Mouse (Mus musculus) lung, embryonic 14.5 days (tissue): Measurements from ENCODE around the gene Lrfn3. TPM values are rescaled to one million over a fixed set of nuclear protein-coding genes. Genes with fewer than 3 reads are reported as not detected.

ENCODE experiments used
- ATAC-seq: fragments of 200-750 bp; cut with Nextera tagmentation; 2 replicates; pipeline ENCODE4 v1.8.0; 2017; ENCODE audit warnings: mild to moderate bottlenecking, moderate TSS enrichment, moderate library complexity; ENCODE audit not compliant: insufficient read depth
- DNase-seq: peaks from one replicate; pipeline ENCODE4 v3.0.0-alpha.2; 2015
- H3K27ac ChIP-seq: fragments of 300-500 bp; sonication (generic); 2 replicates; pipeline ENCODE4 v1.5.1; 2014; ENCODE audit warnings: low read depth, mild to moderate bottlenecking, moderate library complexity
- H3K27me3 ChIP-seq: fragments of 300-500 bp; sonication (generic); 2 replicates; pipeline ENCODE4 v1.6.1; 2014; ENCODE audit warnings: low read length, control low read depth; ENCODE audit not compliant: insufficient read depth
- H3K36me3 ChIP-seq: fragments of 300-500 bp; sonication (generic); 2 replicates; pipeline ENCODE4 v1.6.1; 2014; ENCODE audit warnings: control low read depth; ENCODE audit not compliant: insufficient read depth
- H3K4me1 ChIP-seq: fragments of 300-500 bp; sonication (generic); 2 replicates; pipeline ENCODE4 v1.6.1; 2014; ENCODE audit warnings: antibody characterized with exemption, control low read depth; ENCODE audit not compliant: insufficient read depth
- H3K4me2 ChIP-seq: fragments of 300-500 bp; sonication (generic); 2 replicates; pipeline ENCODE4 v1.6.1; 2014; ENCODE audit warnings: mild to moderate bottlenecking
- H3K4me3 ChIP-seq: fragments of 300-500 bp; sonication (generic); 2 replicates; pipeline ENCODE4 v1.5.1; 2014; ENCODE audit warnings: low read depth, low read length
- H3K9ac ChIP-seq: fragments of 300-500 bp; sonication (generic); 2 replicates; pipeline ENCODE4 v1.6.1; 2014
- H3K9me3 ChIP-seq: fragments of 300-500 bp; sonication (generic); 2 replicates; pipeline ENCODE4 v1.6.1; 2016; ENCODE audit warnings: low read depth, low read length, control low read depth
- CTCF ChIP-seq: IDR thresholded peaks from 2 replicates; pipeline ENCODE4 v1.5.1; 2016; ENCODE audit warnings: antibody characterized with exemption, low read depth
- WGBS: fragments of 180-500 bp; shearing (Covaris S2); extraction: QIAGEN DNeasy Blood & Tissue Kit; methylation state at CpG from one replicate; pipeline ENCODE4 v1.1.7; 2014; 5-methylcytosine and 5-hydroxymethylcytosine counted together
- polyA plus RNA-seq: library from polyadenylated mRNA; unstranded; fragments of >200 nt; fragmentation: Nextera tagmentation; extraction: Ambion mirVana; gene quantifications from 2 replicates; pipeline ENCODE4 v1.2.1, GENCODE M21; 2014

The Lrfn3 gene
- polyA plus RNA-seq, 1 experiment from 2014 or later, result 3.7 TPM

GRCm38 (mm10) chr7:30394379-30394778 is 31.8 kb upstream of the Lrfn3 start:
- no peaks in the 10 kb centered on the region for H3K4me1 ChIP-seq
- no peaks in the 10 kb centered on the region for H3K36me3 ChIP-seq
- ATAC-seq, result peak; percentile 78
- no peaks in the 10 kb centered on the region for H3K27me3 ChIP-seq
- H3K4me2 ChIP-seq, result no peak overlapping the region
- no peak overlapping the region for H3K4me3 ChIP-seq
- H3K27ac ChIP-seq, result no peak overlapping the region
- no peak for TF ChIP-seq CTCF
- 30% methylated on average over 11 of the region's 11 CpGs for WGBS
- no peaks in the 10 kb centered on the region for H3K9me3 ChIP-seq
- peak; percentile 65 for DNase-seq
- no peak overlapping the region for H3K9ac ChIP-seq

DNA sequence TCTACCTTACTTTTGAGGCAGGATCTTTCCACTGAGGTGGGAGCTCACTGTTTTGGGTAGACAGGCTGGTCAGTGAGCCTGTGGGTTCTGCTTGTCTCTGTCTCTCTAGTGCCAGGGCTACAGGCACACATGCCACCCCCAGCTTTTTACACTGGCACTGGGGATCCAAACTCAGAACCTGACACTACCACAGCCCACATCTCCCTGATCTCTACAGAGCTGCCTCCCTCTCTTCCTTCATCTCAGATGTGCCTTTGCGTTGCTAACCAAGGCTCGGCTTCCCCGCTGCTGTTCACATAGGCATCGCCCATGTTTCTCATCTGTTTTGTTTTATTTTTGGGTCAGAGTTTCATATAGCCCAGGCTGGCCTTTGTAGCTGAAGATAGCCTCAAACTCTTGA is 31.1 kb upstream of the Lrfn3 start:
- Histone ChIP-seq H3K4me3 (no peak overlapping the region), H3K27me3 (no peaks in the 10 kb centered on the region), H3K9ac (no peak overlapping the region), H3K4me2 (no peak overlapping the region), H3K4me1 (no peaks in the 10 kb centered on the region), H3K9me3 (no peaks in the 10 kb centered on the region), H3K27ac (peak overlapping the region; percentile 61), H3K36me3 (no peaks in the 10 kb centered on the region)
- DNase-seq, result no peak
- ATAC-seq, result no peak
- WGBS, result 88% methylated on average over 4 of the region's 4 CpGs
- TF ChIP-seq CTCF, result no peak

DNA sequence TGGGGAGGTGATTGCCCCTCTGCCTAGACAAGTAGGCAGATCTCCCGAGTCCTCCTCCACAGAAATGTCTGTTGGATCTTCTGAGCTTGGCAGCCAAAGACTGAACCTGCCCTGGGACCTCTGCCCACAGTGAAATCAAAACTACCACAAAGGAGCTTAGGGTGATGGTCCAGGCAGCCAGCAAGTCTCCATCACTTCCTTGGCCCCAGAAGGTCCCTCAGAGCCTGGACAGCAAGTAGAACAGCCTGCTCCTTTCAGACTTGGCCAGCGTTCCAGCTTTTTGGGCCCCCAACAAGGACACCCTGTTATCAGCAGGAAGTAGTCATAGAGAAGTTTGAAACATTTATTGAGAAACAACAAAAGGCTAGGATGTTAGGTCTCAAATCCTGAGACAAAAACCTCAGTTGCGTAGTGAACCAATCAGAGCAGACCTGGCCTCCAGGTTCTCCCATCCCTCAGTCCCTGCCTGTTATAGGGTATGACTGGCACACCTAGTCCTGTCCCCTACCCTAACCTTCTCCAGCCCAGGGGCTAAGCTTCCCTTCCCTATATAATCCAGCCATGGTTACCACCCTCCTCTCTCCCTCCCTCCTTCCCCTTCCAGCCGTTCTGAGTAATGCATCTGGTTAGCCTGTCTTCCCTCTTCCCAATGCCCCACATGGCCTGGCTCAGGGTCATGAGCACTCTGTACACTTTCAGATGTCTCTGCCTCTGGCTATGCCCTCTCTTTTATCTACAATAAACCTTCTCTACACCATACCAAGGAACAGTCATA is 30.4 kb upstream of the Lrfn3 start:
- H3K4me3 ChIP-seq, result no peak overlapping the region
- no peak overlapping the region for H3K4me2 ChIP-seq
- no peaks in the 10 kb centered on the region for H3K27me3 ChIP-seq
- H3K36me3 ChIP-seq, result no peaks in the 10 kb centered on the region
- H3K9ac ChIP-seq, result no peak overlapping the region
- 60% methylated on average over 4 of the region's 4 CpGs for WGBS
- no peaks in the 10 kb centered on the region for H3K4me1 ChIP-seq
- TF ChIP-seq CTCF, result no peak
- ATAC-seq (no peak), DNase-seq (no peak)
- no peak overlapping the region for H3K27ac ChIP-seq
- no peaks in the 10 kb centered on the region for H3K9me3 ChIP-seq

DNA sequence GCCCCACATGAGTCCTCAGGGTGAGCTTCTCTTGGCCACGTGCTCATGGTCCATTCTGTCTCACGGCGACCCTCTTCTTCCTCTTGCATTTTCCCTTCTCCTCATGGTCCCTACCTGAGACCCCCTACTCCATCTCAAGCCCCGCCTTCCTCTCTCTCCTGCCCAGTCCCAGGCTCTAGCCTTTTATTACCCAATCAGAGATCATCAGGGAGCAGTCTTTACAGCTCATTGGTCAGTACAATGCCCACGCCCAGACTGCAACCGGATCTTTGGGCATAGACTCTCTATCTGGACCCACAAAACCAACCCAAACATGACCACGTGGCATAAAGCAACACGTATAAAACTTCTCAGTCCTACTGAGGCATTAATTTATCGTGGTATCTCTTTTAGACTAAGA is 21.5 kb upstream of the Lrfn3 start:
- H3K36me3 ChIP-seq, result no peaks in the 10 kb centered on the region
- no peak for TF ChIP-seq CTCF
- H3K4me3 ChIP-seq, result no peak overlapping the region
- DNase-seq (no peak), ATAC-seq (no peak)
- 76% methylated on average over 9 of the region's 9 CpGs for WGBS
- no peaks in the 10 kb centered on the region for H3K4me1 ChIP-seq
- no peaks in the 10 kb centered on the region for H3K27me3 ChIP-seq
- no peak overlapping the region for H3K4me2 ChIP-seq
- no peak overlapping the region for H3K27ac ChIP-seq
- H3K9me3 ChIP-seq, result no peaks in the 10 kb centered on the region
- no peak overlapping the region for H3K9ac ChIP-seq

DNA sequence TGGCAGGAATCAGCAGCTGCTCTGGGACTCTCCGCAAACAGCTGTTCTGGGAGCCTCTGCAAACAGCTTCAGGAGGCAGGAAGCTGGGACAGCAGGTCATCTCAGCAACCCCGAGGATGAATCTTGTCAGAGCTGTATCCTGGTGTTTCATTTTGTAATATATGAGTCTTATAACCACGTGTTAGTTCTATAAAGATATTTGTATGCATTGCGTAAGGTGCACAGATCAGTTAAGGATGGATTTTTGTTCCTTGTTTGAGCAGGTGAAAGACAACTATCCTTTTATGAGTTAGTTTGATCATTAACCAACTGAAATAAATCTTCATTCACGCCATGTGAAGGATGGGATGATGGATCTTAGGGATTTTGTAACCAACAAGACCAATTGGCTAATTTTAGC is 17.5 kb upstream of the Lrfn3 start:
- no peaks in the 10 kb centered on the region for H3K4me1 ChIP-seq
- no peaks in the 10 kb centered on the region for H3K9me3 ChIP-seq
- TF ChIP-seq CTCF, result no peak
- ATAC-seq, result no peak
- WGBS, result 56% methylated on average over 5 of the region's 5 CpGs
- H3K4me3 ChIP-seq, result no peak overlapping the region
- H3K4me2 ChIP-seq, result no peak overlapping the region
- no peak overlapping the region for H3K9ac ChIP-seq
- no peaks in the 10 kb centered on the region for H3K36me3 ChIP-seq
- DNase-seq, result no peak
- no peak overlapping the region for H3K27ac ChIP-seq
- H3K27me3 ChIP-seq, result no peaks in the 10 kb centered on the region

DNA sequence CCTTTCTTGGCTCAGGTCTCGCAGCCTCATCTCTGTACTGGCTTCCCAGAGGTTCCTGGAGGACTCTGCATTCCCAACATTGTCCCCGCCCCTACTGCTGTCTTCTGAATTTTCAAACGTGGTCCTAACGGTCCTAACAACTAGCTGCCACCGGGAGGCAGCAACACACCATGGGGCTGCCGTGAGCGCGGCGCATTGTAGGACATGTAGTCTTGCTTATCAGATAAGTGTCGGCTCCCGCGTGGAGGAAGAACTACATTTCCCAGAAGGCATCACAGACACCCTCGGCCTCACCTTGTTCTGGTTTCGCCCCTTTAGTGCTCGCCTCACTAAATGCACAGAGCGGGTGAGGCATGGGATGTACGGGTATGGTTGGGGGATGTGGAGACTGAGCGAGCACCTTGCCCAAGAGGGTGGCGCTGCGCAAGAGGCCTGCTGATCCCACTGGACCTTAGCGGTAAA is 11.0 kb upstream of the Lrfn3 start:
- no peaks in the 10 kb centered on the region for H3K9me3 ChIP-seq
- H3K36me3 ChIP-seq, result no peaks in the 10 kb centered on the region
- WGBS, result under 1% methylated on average over 21 of the region's 21 CpGs
- no peaks in the 10 kb centered on the region for H3K27me3 ChIP-seq
- no peaks in the 10 kb centered on the region for H3K4me1 ChIP-seq
- H3K9ac ChIP-seq, result peak overlapping the region; percentile 44
- peak; percentile 95 for TF ChIP-seq CTCF
- H3K4me3 ChIP-seq, result peak overlapping the region; percentile 43
- peak overlapping the region; percentile 67 for H3K4me2 ChIP-seq
- peak; percentile 98 for DNase-seq
- peak; percentile 99 for ATAC-seq
- H3K27ac ChIP-seq, result no peak overlapping the region

- 0 out of 2 replicates have a peak, but pooled peaks cover 3% of the 10 kb centered on the region for H3K27me3 ChIP-seq
- WGBS, result 71% methylated on average over 2 of the region's 2 CpGs
- no peak overlapping the region for H3K9ac ChIP-seq
- H3K36me3 ChIP-seq, result no peaks in the 10 kb centered on the region
- no peak for ATAC-seq
- H3K4me1 ChIP-seq, result no peaks in the 10 kb centered on the region
- H3K27ac ChIP-seq, result no peak overlapping the region
- no peaks in the 10 kb centered on the region for H3K9me3 ChIP-seq
- no peak overlapping the region for H3K4me3 ChIP-seq
- TF ChIP-seq CTCF, result no peak
- H3K4me2 ChIP-seq, result no peak overlapping the region
- DNase-seq, result no peak
These were observed 4.9 kb upstream of the Lrfn3 start for GRCm38 (mm10) chr7:30367466-30367865.
